Mouse (Mus musculus): Measurements from ENCODE around the gene Dhrs3.

Dhrs3 gene

DNA sequence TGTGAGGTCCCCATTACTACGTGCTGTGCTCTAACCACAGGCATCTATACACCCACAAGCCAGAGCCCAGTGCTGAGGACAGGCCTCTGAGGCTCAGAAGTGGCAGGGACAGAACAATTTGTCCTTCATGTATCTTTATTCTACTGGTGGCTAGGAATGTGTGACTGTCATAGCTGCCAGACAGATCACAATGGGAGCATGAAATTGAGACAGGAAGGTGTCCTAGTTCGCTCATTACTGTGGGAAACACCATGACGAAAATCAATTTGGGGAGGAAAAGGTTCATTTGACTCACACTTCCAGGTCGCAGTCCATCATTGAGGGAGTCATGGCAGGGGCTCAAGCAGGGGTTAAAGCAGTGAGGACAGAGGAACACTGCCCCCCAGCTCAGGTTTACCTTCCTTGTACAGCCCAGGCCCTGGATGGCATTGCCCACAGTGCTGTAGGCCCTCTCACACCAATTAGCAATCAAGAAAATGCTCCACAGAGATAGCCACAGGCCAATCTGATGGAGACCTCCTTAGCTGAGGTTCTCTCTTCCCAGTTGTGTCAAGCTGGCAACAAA lies 47.3 kb downstream of the Dhrs3 start:
- DNase-seq (ENCODE audit: extremely low read depth, low read depth) = no peak

DNA sequence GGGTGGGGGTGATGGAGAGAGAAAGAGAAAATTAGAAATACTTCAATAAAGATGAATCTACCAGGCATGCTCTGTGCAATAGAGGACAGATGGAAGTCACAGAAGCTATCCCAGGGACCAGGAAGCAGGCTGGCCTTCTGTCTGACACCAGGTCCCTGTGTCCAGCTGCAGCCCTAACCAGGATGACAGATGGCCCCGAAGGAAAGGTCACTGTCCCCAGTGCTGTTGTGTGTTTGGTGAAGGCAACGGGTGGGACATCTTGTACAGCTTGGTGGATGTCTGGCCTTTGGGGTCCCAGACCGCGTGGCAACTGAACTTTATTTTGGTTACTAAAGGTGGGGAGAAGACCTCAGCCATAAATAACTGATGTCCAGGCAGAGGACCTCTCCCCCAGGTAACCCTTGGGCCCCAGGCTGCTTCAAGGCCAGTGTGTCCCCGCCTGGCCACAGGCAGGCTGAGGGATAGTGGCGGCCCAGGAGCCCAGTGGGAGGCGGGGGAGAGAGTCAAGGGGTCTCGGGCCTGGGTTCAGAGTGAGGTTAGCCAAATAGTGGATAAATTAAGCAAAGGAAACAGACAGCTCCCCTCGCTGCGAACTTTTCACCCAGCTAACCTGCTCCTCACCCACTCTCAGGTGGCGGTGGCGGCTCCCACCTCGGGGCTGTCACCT lies 48.3 kb downstream of the Dhrs3 start:
- no peak for DNase-seq (ENCODE audit: extremely low read depth, low read depth)

DNA sequence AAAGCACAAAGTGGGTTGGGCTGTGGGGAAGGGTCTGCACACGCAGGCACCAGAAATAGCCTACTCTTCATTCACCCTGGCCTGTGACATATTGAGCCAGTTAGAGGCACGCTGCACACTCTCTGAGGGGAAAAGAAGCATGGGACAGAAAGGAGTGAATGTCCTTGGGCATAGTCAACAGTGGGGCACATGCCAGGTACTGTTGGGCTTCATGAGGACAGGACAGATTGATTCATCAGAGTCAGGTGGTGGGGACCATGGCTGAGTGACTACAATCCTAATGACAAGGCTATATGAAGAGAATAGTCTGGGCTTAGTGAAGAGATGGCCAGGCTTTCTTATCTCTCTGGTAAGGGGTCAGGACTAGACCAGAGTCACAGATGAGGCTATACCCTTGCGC lies 49.8 kb downstream of the Dhrs3 start:
- no peak for DNase-seq (ENCODE audit: extremely low read depth, low read depth)

DNA sequence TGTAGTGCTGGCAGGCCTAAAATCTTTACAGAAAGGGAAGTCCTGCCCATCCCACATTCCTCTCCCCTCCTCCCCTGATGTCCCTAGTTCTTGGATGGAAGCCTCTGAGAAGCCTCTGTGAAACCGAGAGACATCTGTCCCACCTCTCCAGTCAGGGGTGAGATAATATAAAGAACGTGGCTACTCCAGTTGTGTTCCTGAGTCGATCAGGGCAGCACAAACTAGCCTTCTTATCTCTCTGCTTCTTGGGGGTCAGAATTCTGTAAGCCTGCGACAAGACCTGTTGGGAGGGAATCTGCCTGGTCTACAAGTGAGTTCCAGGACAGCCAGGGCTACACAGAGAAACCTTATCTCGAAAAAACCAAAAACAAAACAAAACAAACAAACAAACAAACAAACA lies 50.6 kb downstream of the Dhrs3 start:
- no peak for DNase-seq (ENCODE audit: extremely low read depth, low read depth)

DNA sequence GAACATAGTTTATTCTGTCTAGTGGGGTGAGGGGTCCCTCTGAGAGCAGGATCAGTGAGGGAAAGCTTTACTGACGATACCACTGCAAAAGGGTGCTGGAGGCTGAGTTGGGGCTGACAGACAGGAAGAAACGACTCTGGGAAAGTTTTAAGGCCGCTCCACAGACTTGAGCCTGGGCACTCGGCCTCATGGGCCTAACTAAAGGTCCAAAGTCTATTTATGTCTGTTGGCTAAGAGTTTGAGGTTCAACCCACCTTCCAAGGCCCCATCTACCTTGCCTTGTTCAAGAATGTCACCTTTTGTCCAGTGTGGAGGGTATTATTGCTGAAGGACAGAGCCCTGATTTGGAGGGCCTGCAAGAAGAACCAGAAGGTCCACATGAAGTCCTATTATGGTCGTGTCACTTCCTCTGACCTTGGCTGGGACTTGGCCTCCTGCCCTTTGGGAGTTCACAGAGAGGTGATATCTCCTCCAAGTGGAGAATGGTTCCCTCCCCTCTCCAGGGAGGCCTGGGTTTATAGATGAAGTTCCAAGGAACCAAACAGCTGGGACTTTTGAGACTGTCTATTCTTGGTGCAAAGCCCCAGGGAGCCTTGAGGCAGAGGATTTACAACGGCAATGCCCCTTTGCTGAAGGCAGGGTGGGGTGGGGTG lies 55.2 kb downstream of the Dhrs3 start:
- DNase-seq (ENCODE audit: extremely low read depth, low read depth) = no peak

DNA sequence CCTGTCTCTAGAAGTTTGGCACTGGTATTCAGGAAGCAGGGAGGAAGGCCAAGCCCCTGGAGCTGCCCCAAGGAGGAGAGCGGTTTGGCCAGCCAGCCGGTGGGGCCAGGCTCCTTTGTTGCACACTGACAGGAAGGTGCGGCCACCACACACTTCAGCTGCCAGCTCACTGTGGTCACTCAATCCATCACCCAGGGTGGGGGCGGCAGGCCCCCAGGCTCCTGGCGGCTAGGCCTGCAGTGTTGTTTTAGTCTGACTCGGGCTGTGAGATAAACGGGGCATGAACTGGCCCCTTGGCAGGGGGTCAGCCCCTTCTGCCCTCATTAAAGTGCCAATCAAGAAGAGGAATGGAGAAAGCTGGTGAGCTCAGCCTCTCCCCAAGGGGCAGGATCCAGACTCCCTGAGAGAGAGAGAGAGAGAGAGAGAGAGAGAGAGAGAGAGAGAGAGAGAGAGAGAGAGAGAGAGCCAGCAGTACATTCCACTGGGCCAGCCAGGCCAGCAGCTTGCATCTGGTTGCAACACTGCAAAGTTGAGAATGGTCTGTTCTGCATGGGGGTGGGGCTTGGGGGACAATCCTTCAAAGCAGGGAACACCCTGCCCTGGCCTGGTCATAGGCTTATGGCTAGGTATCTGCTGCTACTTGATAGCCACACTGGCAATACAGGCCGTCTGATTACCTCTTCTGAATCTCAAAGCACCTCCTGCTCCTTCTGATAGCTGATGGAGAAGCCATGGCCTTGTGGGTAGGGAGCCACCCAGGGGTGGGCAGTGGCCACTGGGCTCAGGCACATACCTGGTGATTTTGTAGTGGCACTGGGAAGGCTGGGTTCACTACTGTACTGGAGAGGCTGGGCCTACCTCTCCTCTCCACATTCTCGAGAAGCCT lies 57.1 kb downstream of the Dhrs3 start:
- DNase-seq (ENCODE audit: extremely low read depth, low read depth) = no peak

DNA sequence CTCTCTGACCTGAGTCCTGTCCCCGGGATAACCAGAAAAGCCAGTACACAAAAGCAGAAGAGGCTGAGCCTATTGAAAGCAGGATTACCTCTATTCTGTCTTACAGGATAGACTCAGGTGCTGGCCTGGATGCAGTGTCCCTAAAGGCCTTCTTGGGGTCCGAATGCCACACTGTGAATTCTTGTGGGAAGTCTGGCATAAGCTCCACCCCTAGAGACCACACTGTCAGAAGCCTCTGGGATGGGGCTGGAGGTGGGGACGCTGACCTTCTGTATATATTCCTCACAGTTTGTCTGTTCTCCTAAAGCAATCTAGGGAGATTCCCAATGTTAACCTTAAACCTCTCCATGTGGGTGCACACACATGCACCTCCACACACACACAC lies 57.7 kb downstream of the Dhrs3 start:
- DNase-seq (ENCODE audit: extremely low read depth, low read depth) = no peak

DNA sequence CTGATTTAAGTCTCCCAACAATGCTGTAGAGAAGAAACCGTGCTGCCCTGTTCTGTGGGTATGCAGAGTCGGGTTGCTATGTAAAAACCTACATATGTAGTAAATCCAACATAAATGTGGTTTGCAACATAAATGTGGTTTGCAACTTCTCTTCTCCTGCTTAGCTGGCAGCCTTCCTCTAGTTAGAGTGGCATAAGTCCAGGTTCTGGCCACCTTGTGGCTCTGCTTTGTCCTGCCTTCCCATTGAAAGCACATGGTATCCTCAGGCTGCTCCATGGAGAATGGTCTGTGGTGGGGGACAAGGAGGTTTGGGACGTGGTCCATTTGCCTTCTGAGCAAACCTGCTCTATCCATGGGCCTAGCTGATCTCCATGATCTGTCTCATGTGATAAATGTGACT lies 58.3 kb downstream of the Dhrs3 start:
- DNase-seq (ENCODE audit: extremely low read depth, low read depth) = no peak

DNA sequence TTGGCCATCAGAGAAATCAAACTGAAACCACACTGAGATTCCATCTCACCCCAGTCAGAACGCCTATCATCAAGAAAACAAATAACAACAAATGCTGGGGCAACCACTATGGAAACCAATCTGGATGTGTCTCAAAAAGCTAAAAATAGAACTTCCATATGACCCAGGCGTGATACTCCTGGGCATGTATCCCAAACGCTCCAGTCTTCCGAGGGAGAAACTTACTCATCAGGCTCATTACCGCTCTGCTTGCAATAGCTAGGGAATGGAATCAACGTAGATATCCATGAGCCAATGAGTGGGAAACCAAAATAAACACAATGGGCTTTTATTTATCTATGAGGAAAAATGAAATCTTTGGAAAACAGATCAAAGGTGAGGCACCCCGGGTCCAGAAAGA lies 59.2 kb downstream of the Dhrs3 start:
- DNase-seq (ENCODE audit: extremely low read depth, low read depth) = no peak

DNA sequence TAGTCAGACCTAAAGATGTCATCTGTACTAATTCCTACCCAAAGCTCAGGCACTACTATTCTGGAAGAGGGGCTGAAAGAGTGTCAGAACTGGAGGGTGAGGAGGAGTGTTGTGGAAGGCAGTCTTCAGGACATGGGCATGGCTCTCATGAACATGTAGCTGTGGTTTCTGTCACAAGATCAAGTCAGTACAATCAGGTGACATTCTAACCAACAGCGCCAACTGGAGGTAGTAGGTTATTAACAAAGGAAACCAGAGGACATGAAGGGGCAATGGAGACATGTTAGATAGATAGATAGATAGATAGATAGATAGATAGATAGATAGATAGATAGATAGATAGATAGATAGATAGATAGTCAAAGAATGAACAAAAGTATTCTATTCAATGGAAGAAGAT lies 60.8 kb downstream of the Dhrs3 start:
- DNase-seq (ENCODE audit: extremely low read depth, low read depth) = no peak

DNA sequence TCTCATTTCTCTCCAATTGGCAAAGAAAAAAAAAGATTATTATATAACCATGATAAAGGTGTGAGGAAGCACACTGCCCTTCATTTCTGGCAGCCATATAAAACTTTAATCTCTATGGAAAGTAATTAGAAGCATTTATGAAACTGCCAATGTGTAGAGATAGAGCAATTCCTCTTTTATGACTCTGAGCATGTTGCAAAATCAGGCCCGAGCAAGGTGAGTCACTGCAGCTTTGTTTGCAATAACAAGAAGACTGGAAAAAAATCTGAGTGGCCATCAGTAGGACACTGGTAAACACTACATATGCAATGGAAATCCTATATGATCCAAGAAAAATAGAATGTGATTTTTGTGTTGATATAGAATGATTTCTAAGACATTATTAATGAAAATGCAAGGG lies 63.2 kb downstream of the Dhrs3 start:
- no peak for DNase-seq (ENCODE audit: extremely low read depth, low read depth)

DNA sequence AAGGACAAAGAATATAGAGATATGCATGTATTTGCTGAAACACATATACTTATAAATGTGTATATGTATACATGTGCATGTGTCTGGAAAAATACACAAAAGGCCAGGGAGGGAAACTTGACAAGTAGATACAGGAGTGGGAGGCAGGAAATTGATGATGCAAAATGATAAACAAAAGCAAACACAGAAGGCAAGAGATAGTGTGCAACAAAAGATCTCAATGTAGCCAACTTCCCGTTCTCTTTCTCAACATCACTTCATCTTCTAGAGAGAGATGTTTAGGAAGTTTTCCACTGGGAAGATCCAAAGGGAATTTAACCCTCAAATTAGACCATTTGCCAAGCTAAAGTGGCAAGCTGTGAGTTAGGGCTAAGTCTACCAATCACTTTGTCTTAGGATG lies 63.7 kb downstream of the Dhrs3 start:
- DNase-seq (ENCODE audit: extremely low read depth, low read depth) = no peak

DNA sequence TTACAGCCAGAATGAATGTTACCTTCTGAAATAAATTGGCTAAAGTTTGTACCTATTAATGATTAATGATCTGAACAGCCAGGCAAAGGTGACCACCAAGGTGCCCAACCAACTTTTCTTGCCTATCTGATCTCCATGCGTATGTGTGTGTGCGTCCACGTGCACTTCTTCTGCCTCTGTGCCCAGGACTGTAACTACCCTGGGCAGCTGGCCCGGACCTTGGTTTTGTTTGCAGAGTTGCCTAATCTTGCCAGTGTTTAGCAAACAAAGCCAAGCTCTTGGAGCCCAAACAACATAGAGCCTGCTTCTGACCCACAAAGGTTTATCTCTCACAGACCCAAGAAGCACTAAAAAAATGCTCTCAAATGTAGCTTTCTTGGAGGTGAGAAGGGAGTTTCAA lies 64.6 kb downstream of the Dhrs3 start:
- no peak for DNase-seq (ENCODE audit: extremely low read depth, low read depth)

DNA sequence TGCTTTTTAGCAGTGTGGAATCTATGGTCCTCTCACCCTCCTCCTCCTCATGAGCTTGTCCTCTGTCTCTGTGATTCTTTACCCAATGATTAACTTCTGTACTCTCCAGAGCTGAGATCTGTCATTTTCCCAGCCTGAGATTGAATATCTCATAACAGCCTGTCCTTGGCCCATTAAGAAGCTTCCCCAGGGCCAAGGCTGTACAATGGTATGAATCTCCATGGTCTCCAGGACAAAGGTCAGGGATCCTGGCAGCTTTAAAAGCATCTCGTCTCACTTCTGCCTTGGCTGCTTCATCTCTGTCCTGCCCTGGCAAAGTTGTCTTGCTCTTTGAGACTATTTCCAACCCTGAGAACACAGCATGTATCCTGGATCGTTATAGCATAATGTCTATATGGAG lies 65.1 kb downstream of the Dhrs3 start:
- no peak for DNase-seq (ENCODE audit: extremely low read depth, low read depth)

DNA sequence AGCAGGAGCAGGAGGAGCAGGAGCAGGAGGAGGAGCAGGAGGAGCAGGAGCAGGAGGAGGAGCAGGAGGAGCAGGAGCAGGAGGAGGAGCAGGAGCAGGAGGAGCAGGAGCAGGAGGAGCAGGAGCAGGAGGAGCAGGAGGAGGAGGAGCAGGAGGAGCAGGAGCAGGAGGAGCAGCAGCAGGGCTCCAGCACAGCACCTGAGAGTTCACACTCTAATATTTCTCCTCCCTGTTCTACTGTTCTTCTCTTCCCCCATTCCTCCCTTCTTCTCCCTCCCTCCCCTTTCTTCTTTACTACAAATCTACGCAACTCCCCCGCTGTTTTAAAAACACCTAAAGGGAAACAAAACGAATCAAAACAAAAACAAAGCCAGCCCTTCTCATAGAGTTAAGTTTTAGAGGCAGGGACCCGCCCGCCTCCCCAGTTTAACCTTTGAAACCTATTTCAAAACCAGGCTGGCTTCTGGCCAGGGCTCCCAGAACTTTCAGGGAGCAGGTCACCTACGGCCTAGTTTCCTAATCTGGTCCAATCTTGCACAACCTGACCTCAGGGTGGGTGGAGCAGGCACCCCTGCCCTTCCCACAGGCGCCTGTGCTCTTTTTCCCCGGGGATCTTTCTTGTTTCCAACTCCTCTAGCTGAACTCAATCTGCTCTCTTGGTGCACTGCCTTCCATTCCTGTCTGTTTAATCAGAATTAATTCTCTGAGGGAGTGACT lies 67.7 kb downstream of the Dhrs3 start:
- DNase-seq (ENCODE audit: extremely low read depth, low read depth) = no peak

DNA sequence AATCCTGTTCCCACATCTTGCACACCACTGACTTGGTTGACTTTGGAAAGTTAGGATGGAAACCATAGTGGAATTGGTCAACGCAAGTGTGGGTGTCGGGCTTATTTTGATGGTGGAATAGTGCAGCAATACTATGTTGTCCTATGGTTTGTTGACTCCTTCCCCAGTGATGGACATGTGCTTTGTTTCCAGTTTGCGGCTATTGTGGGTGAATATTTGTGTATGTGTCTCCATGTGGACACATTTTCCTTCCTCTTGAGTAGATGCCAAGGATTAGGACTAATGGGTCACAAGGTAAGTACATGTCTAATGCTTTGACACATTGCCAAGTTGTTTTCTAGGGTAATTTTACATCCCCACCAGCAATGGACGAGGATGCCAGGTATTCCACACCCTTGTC lies 68.6 kb downstream of the Dhrs3 start:
- no peak for DNase-seq (ENCODE audit: extremely low read depth, low read depth)

DNA sequence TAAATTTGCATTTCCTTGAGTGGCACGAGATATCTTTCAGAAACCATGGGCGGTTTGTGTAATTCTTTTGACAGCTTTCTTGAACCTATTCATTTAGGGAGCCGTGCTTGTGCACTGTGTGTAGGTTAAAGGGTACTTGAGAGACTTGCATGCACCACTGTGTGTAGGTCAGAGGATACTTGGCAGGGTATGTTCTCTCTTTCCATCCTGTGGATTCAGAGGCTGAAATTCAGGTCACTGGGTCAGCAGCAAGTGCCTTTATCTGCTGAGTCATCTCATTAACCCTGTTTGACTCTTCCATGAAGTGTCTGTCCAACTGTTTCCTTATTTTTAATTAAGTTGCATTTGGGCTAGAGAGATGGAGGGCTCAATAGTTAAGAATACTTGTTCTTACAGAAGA lies 69.1 kb downstream of the Dhrs3 start:
- DNase-seq (ENCODE audit: extremely low read depth, low read depth) = no peak

DNA sequence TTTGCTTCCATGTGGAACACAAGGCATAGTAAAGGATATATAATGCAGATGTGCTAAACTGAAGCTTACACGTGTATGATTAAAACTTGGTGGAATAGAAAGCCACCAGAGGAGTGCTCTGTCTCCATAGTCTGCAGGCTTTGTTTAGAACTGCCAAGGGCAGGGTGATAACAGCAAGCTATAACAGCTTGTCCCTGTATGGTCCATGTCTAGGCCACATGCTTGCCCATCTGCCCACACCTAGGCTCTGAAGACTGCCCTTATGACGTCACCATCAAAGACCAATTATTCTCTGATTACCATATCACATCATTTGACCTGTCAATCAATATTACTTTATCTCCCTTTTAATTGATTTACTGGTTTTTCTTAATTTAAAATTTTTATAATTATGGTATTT lies 72.6 kb downstream of the Dhrs3 start:
- DNase-seq (ENCODE audit: extremely low read depth, low read depth) = no peak

DNA sequence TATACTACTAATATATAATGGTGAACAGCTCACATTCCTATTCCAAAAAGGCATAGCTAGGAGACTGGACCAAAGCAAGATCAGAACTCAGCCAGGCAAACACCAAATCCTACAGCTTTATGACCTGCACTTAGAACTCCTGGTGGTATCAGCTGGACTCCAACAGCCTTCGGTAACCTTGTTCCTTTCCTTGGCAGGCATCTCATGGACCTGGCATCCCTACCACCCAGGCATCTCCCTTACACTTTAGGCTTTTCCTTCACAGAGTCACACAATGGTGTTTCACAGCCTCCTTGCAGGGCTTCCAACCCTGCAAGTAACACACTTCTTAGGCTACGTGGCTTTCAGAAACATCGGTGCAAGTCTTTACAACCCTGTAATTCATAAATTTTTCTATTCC lies 75.7 kb downstream of the Dhrs3 start:
- no peak for DNase-seq (ENCODE audit: extremely low read depth, low read depth)

DNA sequence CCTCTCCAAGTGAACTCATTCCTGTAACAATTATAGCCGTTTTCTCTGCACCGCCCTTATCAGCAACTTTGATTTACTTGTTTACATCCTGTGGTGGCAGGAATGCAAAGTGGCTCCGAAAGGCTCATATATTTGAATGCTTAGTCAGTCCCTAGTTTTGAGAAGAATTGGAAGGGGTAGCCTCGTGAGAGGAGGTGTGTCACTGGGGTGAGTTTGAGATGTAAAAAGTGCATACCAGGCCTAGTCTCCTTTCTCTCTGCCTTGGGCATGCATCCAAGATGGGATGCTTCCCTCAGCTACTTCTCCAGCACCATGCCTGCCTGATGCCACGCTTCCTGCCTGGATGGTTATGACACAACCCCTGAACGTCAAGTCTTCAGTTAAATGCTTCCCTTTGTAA lies 76.4 kb downstream of the Dhrs3 start:
- DNase-seq (ENCODE audit: extremely low read depth, low read depth) = no peak

DNA sequence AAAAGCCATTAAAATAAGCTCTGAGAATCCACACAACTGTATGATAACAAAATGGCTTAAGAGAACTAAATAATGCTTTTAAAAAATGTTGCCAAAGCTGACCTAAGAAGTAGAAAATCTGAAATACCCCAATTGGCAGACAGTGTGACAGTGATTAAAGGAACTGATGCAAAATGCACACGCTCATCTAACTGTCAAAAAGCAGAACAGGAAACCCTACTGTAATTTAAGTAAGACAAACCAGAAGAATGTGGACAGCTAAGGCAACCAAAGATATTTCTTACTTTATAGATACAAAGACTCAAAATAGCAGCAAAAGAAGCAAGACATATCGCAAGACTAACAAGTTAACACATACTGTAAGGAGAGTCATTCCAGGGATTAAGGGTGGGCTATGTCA lies 78.4 kb downstream of the Dhrs3 start:
- no peak for DNase-seq (ENCODE audit: extremely low read depth, low read depth)
